Mouse (Mus musculus) hindlimb bud, embryonic 11.5 days (tissue): ENCODE data around the gene Slc35f1.

Experiments
- DNase-seq: peaks from one replicate; pipeline ENCODE4 v3.0.0-alpha.2; 2012; ENCODE audit warnings: low read depth, low spot score; ENCODE audit errors: extremely low spot score

Slc35f1 gene

GRCm38 (mm10) chr10:52918715-52919114, 228.4 kb downstream of the Slc35f1 start:
- DNase-seq: no peak

GRCm38 (mm10) chr10:52923143-52923542, 232.8 kb downstream of the Slc35f1 start:
- no peak for DNase-seq

GRCm38 (mm10) chr10:52926330-52926729, 236.0 kb downstream of the Slc35f1 start:
- DNase-seq: no peak

GRCm38 (mm10) chr10:52932159-52932558, 241.8 kb downstream of the Slc35f1 start:
- DNase-seq: no peak

GRCm38 (mm10) chr10:52934615-52935014, 244.3 kb downstream of the Slc35f1 start:
- DNase-seq: no peak

GRCm38 (mm10) chr10:52940111-52940830, 249.9 kb downstream of the Slc35f1 start:
- no peak for DNase-seq

- no peak for DNase-seq
Measured at GRCm38 (mm10) chr10:52940831-52941216, 250.5 kb downstream of the Slc35f1 start.

GRCm38 (mm10) chr10:52952581-52952980, 262.2 kb downstream of the Slc35f1 start:
- DNase-seq: no peak

- DNase-seq: no peak
Measured at GRCm38 (mm10) chr10:52956728-52957127, 266.4 kb downstream of the Slc35f1 start.

GRCm38 (mm10) chr10:52979251-52979650, 288.9 kb downstream of the Slc35f1 start:
- DNase-seq: no peak

GRCm38 (mm10) chr10:52982836-52983235, 292.5 kb downstream of the Slc35f1 start:
- no peak for DNase-seq

GRCm38 (mm10) chr10:52992246-52992645, 301.9 kb downstream of the Slc35f1 start:
- DNase-seq: no peak

GRCm38 (mm10) chr10:52996886-52997285, 306.6 kb downstream of the Slc35f1 start:
- no peak for DNase-seq

GRCm38 (mm10) chr10:53001136-53001535, 310.8 kb downstream of the Slc35f1 start:
- DNase-seq: no peak

GRCm38 (mm10) chr10:53006229-53007190, 316.2 kb downstream of the Slc35f1 start:
- no peak for DNase-seq

- DNase-seq: no peak
Measured at GRCm38 (mm10) chr10:53013878-53014277, 323.5 kb downstream of the Slc35f1 start.

- DNase-seq: no peak
Measured at GRCm38 (mm10) chr10:53028454-53028853, 338.1 kb downstream of the Slc35f1 start.

- no peak for DNase-seq
Measured at GRCm38 (mm10) chr10:53035202-53035601, 344.9 kb downstream of the Slc35f1 start.

GRCm38 (mm10) chr10:53045931-53046330, 355.6 kb downstream of the Slc35f1 start:
- DNase-seq: no peak

GRCm38 (mm10) chr10:53052521-53052920, 362.2 kb downstream of the Slc35f1 start:
- DNase-seq: no peak

- no peak for DNase-seq
Measured at GRCm38 (mm10) chr10:53060745-53061144, 370.4 kb downstream of the Slc35f1 start.

GRCm38 (mm10) chr10:53062741-53063140, 372.4 kb downstream of the Slc35f1 start:
- no peak for DNase-seq
